Mouse (Mus musculus): ENCODE results near the gene Arhgef3. TPM values are rescaled to one million over a fixed set of nuclear protein-coding genes. Genes with fewer than 3 reads are reported as not detected.

Gene Arhgef3
- polyA plus RNA-seq, 1 experiment from 2014 or later: 13.6 TPM

GRCm38 (mm10) chr14:27115991-27116390, 1.3 kb downstream of the Arhgef3 start:
- Histone ChIP-seq H3K4me1 (peaks cover 14% of the 10 kb centered on the region), H3K27me3 (replicated peaks) (peaks cover 40% of the 10 kb centered on the region), H3K9ac (replicated peaks) (no peak overlapping the region), H3K27ac (replicated peaks) (no peak overlapping the region), H3K4me2 (peak overlapping the region; percentile 100; the same call in 1 of the 2 replicates), H3K9me3 (replicated peaks) (no peaks in the 10 kb centered on the region), H3K36me3 (no peaks in the 10 kb centered on the region), H3K4me3 (replicated peaks) (0 out of 2 replicates have a peak overlapping the region, but pooled peaks have one; percentile 52)
- 72% methylated on average over 6 of the region's 6 CpGs for WGBS
- ATAC-seq (ENCODE audit: low FRiP score): no peak

GRCm38 (mm10) chr14:27116577-27117165, 2.0 kb downstream of the Arhgef3 start:
- H3K27me3 ChIP-seq (replicated peaks): peaks cover 40% of the 10 kb centered on the region
- ATAC-seq (ENCODE audit: low FRiP score): no peak

GRCm38 (mm10) chr14:27118546-27118945, 3.8 kb downstream of the Arhgef3 start:
- 77% methylated on average over 5 of the region's 5 CpGs for WGBS

More at GRCm38 (mm10) chr14:27116577-27117165, 2.0 kb downstream of the Arhgef3 start:
- H3K9ac ChIP-seq (replicated peaks): no peak overlapping the region
- H3K9me3 ChIP-seq (replicated peaks): no peaks in the 10 kb centered on the region
- H3K36me3 ChIP-seq: no peaks in the 10 kb centered on the region
- H3K4me1 ChIP-seq: peaks cover 14% of the 10 kb centered on the region
- no peak overlapping the region for H3K27ac ChIP-seq (replicated peaks)
- H3K4me3 ChIP-seq (replicated peaks): no peak overlapping the region
- WGBS: 81% methylated on average over 4 of the region's 4 CpGs
- H3K4me2 ChIP-seq: no peak overlapping the region

GRCm38 (mm10) chr14:27122646-27123045, 7.9 kb downstream of the Arhgef3 start:
- no peak overlapping the region for H3K27ac ChIP-seq (replicated peaks)
- no peak overlapping the region for H3K4me2 ChIP-seq
- 77% methylated on average over 3 of the region's 3 CpGs for WGBS
- peaks cover 3% of the 10 kb centered on the region for H3K27me3 ChIP-seq (replicated peaks)
- no peak overlapping the region for H3K9ac ChIP-seq (replicated peaks)
- ATAC-seq (ENCODE audit: low FRiP score): no peak
- H3K36me3 ChIP-seq: no peaks in the 10 kb centered on the region
- H3K4me3 ChIP-seq (replicated peaks): no peak overlapping the region
- H3K4me1 ChIP-seq: no peaks in the 10 kb centered on the region
- H3K9me3 ChIP-seq (replicated peaks): no peaks in the 10 kb centered on the region

More at GRCm38 (mm10) chr14:27118546-27118945, 3.8 kb downstream of the Arhgef3 start:
- Histone ChIP-seq H3K27ac (replicated peaks) (no peak overlapping the region), H3K36me3 (no peaks in the 10 kb centered on the region), H3K27me3 (replicated peaks) (peaks cover 32% of the 10 kb centered on the region), H3K9me3 (replicated peaks) (no peaks in the 10 kb centered on the region), H3K9ac (replicated peaks) (no peak overlapping the region), H3K4me1 (peaks cover 14% of the 10 kb centered on the region), H3K4me3 (replicated peaks) (no peak overlapping the region), H3K4me2 (no peak overlapping the region)
- no peak for ATAC-seq (ENCODE audit: low FRiP score)

GRCm38 (mm10) chr14:27123543-27123942, 8.8 kb downstream of the Arhgef3 start:
- Histone ChIP-seq H3K9ac (replicated peaks) (no peak overlapping the region), H3K27me3 (replicated peaks) (no peaks in the 10 kb centered on the region; the same call in 1 of the 2 replicates), H3K4me3 (replicated peaks) (no peak overlapping the region), H3K9me3 (replicated peaks) (no peaks in the 10 kb centered on the region), H3K4me1 (no peaks in the 10 kb centered on the region), H3K4me2 (no peak overlapping the region), H3K36me3 (no peaks in the 10 kb centered on the region), H3K27ac (replicated peaks) (no peak overlapping the region)
- no peak for ATAC-seq (ENCODE audit: low FRiP score)
- WGBS: 58% methylated on average over 8 of the region's 8 CpGs

- Histone ChIP-seq H3K27me3 (replicated peaks) (no peaks in the 10 kb centered on the region), H3K9ac (replicated peaks) (no peak overlapping the region), H3K36me3 (no peaks in the 10 kb centered on the region), H3K4me1 (no peaks in the 10 kb centered on the region), H3K4me2 (no peak overlapping the region), H3K9me3 (replicated peaks) (no peaks in the 10 kb centered on the region), H3K4me3 (replicated peaks) (no peak overlapping the region), H3K27ac (replicated peaks) (no peak overlapping the region)
- ATAC-seq (ENCODE audit: low FRiP score): no peak
- 94% methylated on average over 3 of the region's 3 CpGs for WGBS
These were observed 15.3 kb downstream of the Arhgef3 start for GRCm38 (mm10) chr14:27130031-27130430.

- no peak for ATAC-seq (ENCODE audit: low FRiP score)
- Histone ChIP-seq H3K27me3 (replicated peaks) (no peaks in the 10 kb centered on the region), H3K9me3 (replicated peaks) (no peaks in the 10 kb centered on the region), H3K9ac (replicated peaks) (no peak overlapping the region), H3K27ac (replicated peaks) (no peak overlapping the region), H3K36me3 (no peaks in the 10 kb centered on the region), H3K4me3 (replicated peaks) (no peak overlapping the region), H3K4me1 (no peaks in the 10 kb centered on the region), H3K4me2 (no peak overlapping the region)
- WGBS: 84% methylated on average over 1 of the region's 1 CpGs
These were observed 16.0 kb downstream of the Arhgef3 start for GRCm38 (mm10) chr14:27130676-27131075.

GRCm38 (mm10) chr14:27131521-27131920, 16.8 kb downstream of the Arhgef3 start:
- no peak overlapping the region for H3K9ac ChIP-seq (replicated peaks)
- WGBS: 88% methylated on average over 1 of the region's 1 CpGs
- H3K27me3 ChIP-seq (replicated peaks): no peaks in the 10 kb centered on the region

GRCm38 (mm10) chr14:27138891-27139290, 24.2 kb downstream of the Arhgef3 start:
- no peak overlapping the region for H3K4me2 ChIP-seq
- no peak overlapping the region for H3K4me3 ChIP-seq (replicated peaks)
- H3K36me3 ChIP-seq: no peaks in the 10 kb centered on the region
- no peak overlapping the region for H3K27ac ChIP-seq (replicated peaks)
- H3K9ac ChIP-seq (replicated peaks): no peak overlapping the region
- no peaks in the 10 kb centered on the region for H3K4me1 ChIP-seq
- WGBS: 73% methylated on average over 9 of the region's 9 CpGs
- no peaks in the 10 kb centered on the region for H3K9me3 ChIP-seq (replicated peaks)
- H3K27me3 ChIP-seq (replicated peaks): no peaks in the 10 kb centered on the region
- ATAC-seq (ENCODE audit: low FRiP score): no peak

More at GRCm38 (mm10) chr14:27131521-27131920, 16.8 kb downstream of the Arhgef3 start:
- Histone ChIP-seq H3K9me3 (replicated peaks) (no peaks in the 10 kb centered on the region), H3K4me3 (replicated peaks) (no peak overlapping the region), H3K4me2 (no peak overlapping the region), H3K4me1 (no peaks in the 10 kb centered on the region), H3K36me3 (no peaks in the 10 kb centered on the region), H3K27ac (replicated peaks) (no peak overlapping the region)
- no peak for ATAC-seq (ENCODE audit: low FRiP score)

GRCm38 (mm10) chr14:27139968-27140367, 25.3 kb downstream of the Arhgef3 start:
- no peak for ATAC-seq (ENCODE audit: low FRiP score)
- WGBS: 95% methylated on average over 3 of the region's 3 CpGs
- H3K27me3 ChIP-seq (replicated peaks): no peaks in the 10 kb centered on the region
- H3K27ac ChIP-seq (replicated peaks): no peak overlapping the region
- peaks cover 2% of the 10 kb centered on the region; the same call in 1 of the 2 replicates for H3K4me1 ChIP-seq
- H3K9me3 ChIP-seq (replicated peaks): no peaks in the 10 kb centered on the region
- H3K36me3 ChIP-seq: no peaks in the 10 kb centered on the region
- no peak overlapping the region for H3K9ac ChIP-seq (replicated peaks)
- H3K4me2 ChIP-seq: no peak overlapping the region
- no peak overlapping the region for H3K4me3 ChIP-seq (replicated peaks)

- Histone ChIP-seq H3K9me3 (replicated peaks) (no peaks in the 10 kb centered on the region), H3K4me2 (no peak overlapping the region), H3K4me1 (peaks cover 4% of the 10 kb centered on the region; the same call in 1 of the 2 replicates), H3K36me3 (no peaks in the 10 kb centered on the region), H3K4me3 (replicated peaks) (no peak overlapping the region), H3K27me3 (replicated peaks) (no peaks in the 10 kb centered on the region), H3K9ac (replicated peaks) (no peak overlapping the region), H3K27ac (replicated peaks) (no peak overlapping the region)
- ATAC-seq (ENCODE audit: low FRiP score): no peak
- WGBS: 30% methylated on average over 3 of the region's 3 CpGs
These were observed 26.8 kb downstream of the Arhgef3 start for GRCm38 (mm10) chr14:27141486-27141885.

- H3K9me3 ChIP-seq (replicated peaks): no peaks in the 10 kb centered on the region
- no peaks in the 10 kb centered on the region for H3K27me3 ChIP-seq (replicated peaks)
- no peak overlapping the region for H3K4me2 ChIP-seq
- no peaks in the 10 kb centered on the region for H3K36me3 ChIP-seq
- no peak for ATAC-seq (ENCODE audit: low FRiP score)
- H3K9ac ChIP-seq (replicated peaks): no peak overlapping the region
- H3K4me1 ChIP-seq: peaks cover 4% of the 10 kb centered on the region; the same call in 1 of the 2 replicates
- no peak overlapping the region for H3K27ac ChIP-seq (replicated peaks)
- 87% methylated on average over 5 of the region's 5 CpGs for whole genome bisulfite sequencing
- H3K4me3 ChIP-seq (replicated peaks): no peak overlapping the region
These were observed 28.0 kb downstream of the Arhgef3 start for GRCm38 (mm10) chr14:27142680-27143079.
